Mouse (Mus musculus): ENCODE measurements around the gene Selenop. TPM values are rescaled to one million over a fixed set of nuclear protein-coding genes. Genes with fewer than 3 reads are reported as not detected.
"Not testable (repeated sequence)": the region's sequence is repeated elsewhere in the genome, so short reads cannot be mapped to it uniquely, and the experiment has no call there.

Selenop gene
- total and polyA plus RNA-seq, 3 experiments = 0.50 TPM; not detected in 2

- H3K9ac ChIP-seq (ENCODE audit: control insufficient read depth, low read depth, low read length, poor library complexity, severe bottlenecking) = no peak overlapping the region
- no peaks in the 10 kb centered on the region for H3K4me1 ChIP-seq (ENCODE audit: control insufficient read depth in 1 of 2, insufficient read depth in 2 of 2, low read length in 2 of 2)
- H3K9me3 ChIP-seq (replicated peaks; ENCODE audit: insufficient read depth, low read length) = no peaks in the 10 kb centered on the region
- TF ChIP-seq CHD1 (IDR thresholded peaks at IDR 0.05; ENCODE audit: low read depth, low read length) (no peak), USF2 (IDR thresholded peaks at IDR 0.05; ENCODE audit: borderline replicate concordance in 1 of 2, insufficient read depth in 1 of 2, low read depth in 1 of 2, low read length in 2 of 2) (no peak), MAFK (IDR thresholded peaks at IDR 0.05; ENCODE audit: borderline replicate concordance, low read depth, low read length) (no peak), ETS1 (IDR thresholded peaks at IDR 0.05; ENCODE audit: low read depth, low read length) (no peak), GATA1 (IDR thresholded peaks at IDR 0.05; ENCODE audit: low read depth, low read length) (no peak), ZC3H11A (IDR thresholded peaks at IDR 0.05; ENCODE audit: low read depth, low read length) (no peak), UBTF (IDR thresholded peaks at IDR 0.05; ENCODE audit: borderline replicate concordance, insufficient read depth, low read depth, low read length) (no peak), EP300 (IDR thresholded peaks at IDR 0.05; ENCODE audit: low read depth in 1 of 2, low read length in 2 of 2) (no peak), MAZ (IDR thresholded peaks at IDR 0.05; ENCODE audit: low read depth, low read length) (no peak), MYB (IDR thresholded peaks at IDR 0.05; ENCODE audit: low read depth, low read length) (no peak), POLR2AphosphoS5 (IDR thresholded peaks at IDR 0.05; ENCODE audit: borderline replicate concordance, low read depth, low read length) (no peak), ZKSCAN1 (IDR thresholded peaks at IDR 0.05; ENCODE audit: low read depth, low read length) (no peak), NRF1 (IDR thresholded peaks at IDR 0.05; ENCODE audit: insufficient read depth, low read depth, low read length, poor library complexity, severe bottlenecking) (no peak), RAD21 (IDR thresholded peaks at IDR 0.05; ENCODE audit: low read depth, low read length) (no peak), HCFC1 (IDR thresholded peaks at IDR 0.05; ENCODE audit: low read depth, low read length) (no peak), SIN3A (IDR thresholded peaks at IDR 0.05; ENCODE audit: low read length) (no peak), KAT2A (conservative IDR thresholded peaks at IDR 0.05; ENCODE audit: low read depth, low read length) (no peak), POLR2AphosphoS2 (IDR thresholded peaks at IDR 0.05; ENCODE audit: low read length) (no peak), ELF1 (IDR thresholded peaks at IDR 0.05; ENCODE audit: low read depth, low read length) (no peak)
- H3K27me3 ChIP-seq (ENCODE audit: control insufficient read depth in 1 of 2, insufficient read depth in 2 of 2, low read length in 2 of 2) = no peaks in the 10 kb centered on the region
- no peak overlapping the region for H3K4me3 ChIP-seq (ENCODE audit: control insufficient read depth in 1 of 2, insufficient read depth in 1 of 2, low read depth in 2 of 2, low read length in 2 of 2)
- H3K27ac ChIP-seq (ENCODE audit: control insufficient read depth, low read depth, low read length) = no peak overlapping the region
- no peaks in the 10 kb centered on the region for H3K79me2 ChIP-seq (ENCODE audit: control insufficient read depth, insufficient read depth, low read length, poor library complexity)
- no peak for DNase-seq (ENCODE audit: low read depth, low spot score)
- H3K36me3 ChIP-seq (ENCODE audit: control insufficient read depth in 1 of 2, insufficient read depth in 2 of 2, low read length in 2 of 2) = no peaks in the 10 kb centered on the region
Measured at GRCm38 (mm10) chr15:3237963-3238362, 30.4 kb upstream of the Selenop start.

- H3K9me3 ChIP-seq (replicated peaks; ENCODE audit: insufficient read depth, low read length); H3K4me1 ChIP-seq (ENCODE audit: control insufficient read depth in 1 of 2, insufficient read depth in 2 of 2, low read length in 2 of 2); H3K36me3 ChIP-seq (ENCODE audit: control insufficient read depth in 1 of 2, insufficient read depth in 2 of 2, low read length in 2 of 2); H3K4me3 ChIP-seq (ENCODE audit: control insufficient read depth in 1 of 2, insufficient read depth in 1 of 2, low read depth in 2 of 2, low read length in 2 of 2); H3K27me3 ChIP-seq (ENCODE audit: control insufficient read depth in 1 of 2, insufficient read depth in 2 of 2, low read length in 2 of 2); DNase-seq (ENCODE audit: low read depth, low spot score); H3K27ac ChIP-seq (ENCODE audit: control insufficient read depth, low read depth, low read length); H3K79me2 ChIP-seq (ENCODE audit: control insufficient read depth, insufficient read depth, low read length, poor library complexity); H3K9ac ChIP-seq (ENCODE audit: control insufficient read depth, low read depth, low read length, poor library complexity, severe bottlenecking): not testable (repeated sequence)
Measured at GRCm38 (mm10) chr15:3245036-3245435, 23.3 kb upstream of the Selenop start.

Data from MEL (cell line).